In genomic region chr4:131921461-131922346, GRCm38 (mm10) we compare ENCODE assay signal across 8 mouse cellular contexts. TPM values are rescaled to one million over a fixed set of nuclear protein-coding genes. Genes with fewer than 3 reads are reported as not detected.
A peak's percentile ranks its signal among the peaks of the same experiment; 100 is the strongest.
DNase-seq lines count a peak whose midpoint lies in the region; ATAC-seq and TF ChIP-seq lines count a peak whose summit lies in the region.

TSS of gene Tmem200b (plus strand) at chr4:131921771.

- H3K9me3 ChIP-seq in forebrain, embryonic 13.5 days (replicated peaks), result no peaks in the 10 kb centered on the region
- no peaks in the 10 kb centered on the region for H3K9me3 ChIP-seq in intestine, postnatal 0 days (ENCODE audit: control insufficient read depth)
- H3K9me3 ChIP-seq in midbrain, embryonic 13.5 days, result no peaks in the 10 kb centered on the region

- TF ChIP-seq CTCF in heart, adult 2 months (IDR thresholded peaks at IDR 0.05), result 0 out of 2 replicates have a peak, but pooled peaks have one; percentile 10
- TF ChIP-seq CTCF in intestine, postnatal 0 days (IDR thresholded peaks at IDR 0.05; ENCODE audit: low read depth), result no peak

- TF ChIP-seq POLR2A in heart, adult 2 months (IDR thresholded peaks at IDR 0.05; ENCODE audit: insufficient read depth, low read depth, low read length), result no peak

- no peaks in the 10 kb centered on the region for H3K27me3 ChIP-seq in heart, adult 2 months (ENCODE audit: control insufficient read depth, insufficient read depth, low read length)
- H3K27me3 ChIP-seq in forebrain, embryonic 13.5 days, result peaks cover 89% of the 10 kb centered on the region
- H3K27me3 ChIP-seq in intestine, postnatal 0 days (replicated peaks; ENCODE audit: control insufficient read depth, insufficient read depth, low read length), result peaks cover 21% of the 10 kb centered on the region
- peaks cover 93% of the 10 kb centered on the region for H3K27me3 ChIP-seq in midbrain, embryonic 13.5 days

- no peaks in the 10 kb centered on the region for H3K79me2 ChIP-seq in heart, adult 2 months (replicated peaks; ENCODE audit: control insufficient read depth, insufficient read depth, low read length)

- no peaks in the 10 kb centered on the region for H3K36me3 ChIP-seq in heart, adult 2 months (ENCODE audit: control insufficient read depth, insufficient read depth, low read length)
- peaks cover 31% of the 10 kb centered on the region for H3K36me3 ChIP-seq in forebrain, embryonic 13.5 days (ENCODE audit: poor library complexity, severe bottlenecking)
- peaks cover 31% of the 10 kb centered on the region for H3K36me3 ChIP-seq in intestine, postnatal 0 days (ENCODE audit: control insufficient read depth, insufficient read depth)
- peaks cover 39% of the 10 kb centered on the region for H3K36me3 ChIP-seq in midbrain, embryonic 13.5 days

- peak within 1 kb of the TSS; percentile 79 for H3K27ac ChIP-seq in heart, adult 2 months
- H3K27ac ChIP-seq in forebrain, embryonic 13.5 days, result no peak within 1 kb of the TSS
- peak within 1 kb of the TSS; percentile 55 for H3K27ac ChIP-seq in intestine, postnatal 0 days (ENCODE audit: low read depth, low read length)
- H3K27ac ChIP-seq in midbrain, embryonic 13.5 days, result no peak within 1 kb of the TSS

- 4% methylated on average over 130 of the region's 130 CpGs for WGBS in heart, adult 2 months
- WGBS in forebrain, embryonic 13.5 days, result 2% methylated on average over 88 of the region's 130 CpGs
- 2% methylated on average over 109 of the region's 130 CpGs for WGBS in intestine, postnatal 0 days
- WGBS in midbrain, embryonic 13.5 days, result 2% methylated on average over 126 of the region's 130 CpGs

- peak within 1 kb of the TSS; percentile 67 for H3K4me2 ChIP-seq in forebrain, embryonic 13.5 days
- peak within 1 kb of the TSS; percentile 96 for H3K4me2 ChIP-seq in intestine, postnatal 0 days (replicated peaks; ENCODE audit: low read depth)
- peak within 1 kb of the TSS; percentile 78 for H3K4me2 ChIP-seq in midbrain, embryonic 13.5 days (replicated peaks)

- intact Hi-C loops in heart, adult 2 months (cut with DNase I), result no loop called here

- peak within 1 kb of the TSS; percentile 75 for H3K4me3 ChIP-seq in heart, adult 2 months
- H3K4me3 ChIP-seq in forebrain, embryonic 13.5 days, result peak within 1 kb of the TSS; percentile 42
- H3K4me3 ChIP-seq in intestine, postnatal 0 days (ENCODE audit: low read depth, low read length), result peak within 1 kb of the TSS; percentile 68
- H3K4me3 ChIP-seq in midbrain, embryonic 13.5 days (replicated peaks), result peak within 1 kb of the TSS; percentile 48

- no peak for TF ChIP-seq EP300 in heart, adult 2 months (IDR thresholded peaks at IDR 0.05; ENCODE audit: insufficient read depth, low read depth, low read length)

- 0 out of 2 replicates have a peak, but pooled peaks have one; percentile 27 for ATAC-seq in forebrain, embryonic 13.5 days
- 0 out of 2 replicates have a peak, but pooled peaks have one; percentile 6 for ATAC-seq in intestine, postnatal 0 days
- ATAC-seq in midbrain, embryonic 13.5 days, result 0 out of 2 replicates have a peak, but pooled peaks have one; percentile 5

- DNase-seq in heart, adult 2 months, result peak; percentile 40 to 56
- no peak for DNase-seq in heart, adult 9 months (ENCODE audit: low spot score in 2 of 2)
- DNase-seq in MN1 (ENCODE audit: low spot score), result peak; percentile 17
- no peak for DNase-seq in layer of hippocampus, adult 8-10 months (ENCODE audit: low spot score in 2 of 2)
- no peak for DNase-seq in Muller cell, postnatal 12 days (ENCODE audit: inconsistent ontology term)

- H3K9ac ChIP-seq in heart, adult 2 months (ENCODE audit: low read depth, low read length), result peak within 1 kb of the TSS; percentile 78
- peak within 1 kb of the TSS; percentile 57 for H3K9ac ChIP-seq in forebrain, embryonic 13.5 days
- H3K9ac ChIP-seq in intestine, postnatal 0 days (ENCODE audit: low read depth, low read length), result peak within 1 kb of the TSS; percentile 60
- H3K9ac ChIP-seq in midbrain, embryonic 13.5 days (replicated peaks), result peak within 1 kb of the TSS; percentile 67

- H3K4me1 ChIP-seq in heart, adult 2 months (ENCODE audit: control insufficient read depth, insufficient read depth, low read length), result peaks cover 10% of the 10 kb centered on the region
- peaks cover 40% of the 10 kb centered on the region for H3K4me1 ChIP-seq in forebrain, embryonic 13.5 days
- peaks cover 2% of the 10 kb centered on the region for H3K4me1 ChIP-seq in intestine, postnatal 0 days (replicated peaks; ENCODE audit: control insufficient read depth, insufficient read depth, low read length)
- peaks cover 55% of the 10 kb centered on the region for H3K4me1 ChIP-seq in midbrain, embryonic 13.5 days (replicated peaks)

RNA-seq across cellular contexts. Expression of gene Tmem200b, which starts in this region (rescaled TPM):
- total RNA-seq in heart, adult 2 months (2021), result 1 to 10 TPM; 7.3 to 7.4 TPM
- polyA plus RNA-seq in heart, adult 2 months (2012; rRNA removed), result 6.9 and 10.4 TPM in 2 replicates
- polyA plus RNA-seq in forebrain, embryonic 13.5 days (2015; fragmentation: Nextera tagmentation; extraction: Ambion mirVana), result not detected in 2 replicates
- polyA plus RNA-seq in intestine, postnatal 0 days (2015; fragmentation: Nextera tagmentation; extraction: Ambion mirVana), result 1.3 and 1.7 TPM in 2 replicates
- polyA plus RNA-seq in midbrain, embryonic 13.5 days (2015; fragmentation: Nextera tagmentation; extraction: Ambion mirVana), result not detected in 2 replicates
- 1 to 10 TPM; 2.1 to 3.8 (median 3.2) TPM for total RNA-seq in layer of hippocampus, adult 8-10 months (2022)

Comparison
In these comparisons a context has a peak if more than half of its experiments do, and no peak if none do; other contexts are left out.
1. DNase-seq: peak in heart, adult 2 months (2 of 2) and MN1 (single experiment); none in heart, adult 9 months (0 of 2), layer of hippocampus, adult 8-10 months (0 of 2) and Muller cell, postnatal 12 days (single experiment).
2. Peak in ATAC-seq, H3K4me3 ChIP-seq, H3K9ac ChIP-seq and H3K4me2 ChIP-seq in forebrain, embryonic 13.5 days; RNA of the gene not detected or under 1 TPM.
3. Peak in ATAC-seq, H3K4me3 ChIP-seq, H3K9ac ChIP-seq and H3K4me2 ChIP-seq in midbrain, embryonic 13.5 days; RNA of the gene not detected or under 1 TPM.
4. H3K27ac ChIP-seq: peak in heart, adult 2 months (single experiment) and intestine, postnatal 0 days (single experiment); none in forebrain, embryonic 13.5 days (single experiment) and midbrain, embryonic 13.5 days (single experiment).
5. Peak in every context shown above with its lines, with median percentiles within 50 percentile points of each other: H3K4me3 ChIP-seq, H3K9ac ChIP-seq, ATAC-seq and H3K4me2 ChIP-seq.